Mouse (Mus musculus) heart, adult 2 months (tissue): ENCODE measurements around the gene Kalrn. TPM values are rescaled to one million over a fixed set of nuclear protein-coding genes. Genes with fewer than 3 reads are reported as not detected.

Experiments used
- DNase-seq, 2 experiments: peaks; one replicate each; pipeline ENCODE4 v3.0.0; 2021
- H3K27ac ChIP-seq: fragments of 200-600 bp; 2 replicates; pipeline ENCODE4 v1.8.1; 2022
- H3K27me3 ChIP-seq: fragments of 200-500 bp; 2 replicates; pipeline ENCODE4 v1.6.1; 2012; ENCODE audit warnings: mild to moderate bottlenecking, low read length, inconsistent platforms, mixed read lengths; ENCODE audit not compliant: control insufficient read depth, insufficient read depth
- H3K36me3 ChIP-seq: fragments of 200-500 bp; 2 replicates; pipeline ENCODE4 v1.6.1; 2012; ENCODE audit warnings: low read length, inconsistent platforms; ENCODE audit not compliant: control insufficient read depth, insufficient read depth
- H3K4me1 ChIP-seq: fragments of 200-500 bp; 2 replicates; pipeline ENCODE4 v1.6.1; 2011; ENCODE audit warnings: low read length; ENCODE audit not compliant: control insufficient read depth, insufficient read depth
- H3K4me3 ChIP-seq: fragments of 200-600 bp; 2 replicates; pipeline ENCODE4 v1.8.1; 2022
- H3K79me2 ChIP-seq: fragments of 200-500 bp; replicated peaks from 2 replicates; pipeline ENCODE4 v1.6.1; 2012; ENCODE audit warnings: mild to moderate bottlenecking, inconsistent platforms, low read length, moderate library complexity, mixed read lengths; ENCODE audit not compliant: control insufficient read depth, insufficient read depth
- H3K9ac ChIP-seq: fragments of 200-500 bp; 2 replicates; pipeline ENCODE4 v1.6.1; 2012; ENCODE audit warnings: low read depth, mild to moderate bottlenecking, control low read depth, inconsistent platforms, low read length, mixed read lengths
- CTCF ChIP-seq: fragments of 200-600 bp; IDR thresholded peaks from 2 replicates; pipeline ENCODE4 v1.8.1; 2022; ENCODE audit warnings: antibody characterized with exemption, mild to moderate bottlenecking, moderate library complexity
- EP300 ChIP-seq: fragments of 200-500 bp; IDR thresholded peaks from 2 replicates; pipeline ENCODE4 v1.6.1; 2011; ENCODE audit warnings: low read depth, low read length, control low read depth; ENCODE audit not compliant: insufficient read depth
- POLR2A ChIP-seq: fragments of 200-500 bp; IDR thresholded peaks from 2 replicates; pipeline ENCODE4 v1.6.1; 2011; ENCODE audit warnings: mild to moderate bottlenecking, low read depth, low read length, control low read depth; ENCODE audit not compliant: insufficient read depth
- WGBS: fragments of 180-500 bp; shearing (Covaris S2); methylation state at CpG from one replicate; pipeline ENCODE4 v1.1.7; 2018; 5-methylcytosine and 5-hydroxymethylcytosine counted together
- intact Hi-C: fragments of 180-260 bp; cut with DNase I; formaldehyde crosslinking; loops from one replicate; pipeline ENCODE4 v1.15.1; 2025
- polyA plus RNA-seq: library from polyadenylated mRNA; depleted of rRNA; stranded (reverse); fragments of >200 nt; gene quantifications from 2 replicates; pipeline ENCODE4 v1.2.3, GENCODE M21; 2012
- total RNA-seq, 2 experiments: library from RNA; stranded (reverse); gene quantifications; 2 replicates each; pipeline ENCODE4 v1.2.3; 2021

Kalrn gene
- total and polyA plus RNA-seq, 3 experiments, result 8.2 to 31.8 (median 26.1) TPM

GRCm38 (mm10) chr16:34417383-34417782 lies 155.9 kb downstream of the Kalrn start:
- DNase-seq, result no peak
- Histone ChIP-seq H3K79me2 (no peaks in the 10 kb centered on the region), H3K36me3 (no peaks in the 10 kb centered on the region), H3K27ac (no peak overlapping the region), H3K4me3 (no peak overlapping the region), H3K4me1 (peaks cover 9% of the 10 kb centered on the region), H3K27me3 (no peaks in the 10 kb centered on the region), H3K9ac (no peak overlapping the region)
- 91% methylated on average over 3 of the region's 3 CpGs for WGBS
- TF ChIP-seq POLR2A, result no peak
- no peak for TF ChIP-seq CTCF
- no peak for TF ChIP-seq EP300
- intact Hi-C loops, result loop anchor here (5.0 kb wide), 1 partner anchor 75 kb away; no protein-coding TSS in a partner anchor

GRCm38 (mm10) chr16:34414581-34414980 lies 158.8 kb downstream of the Kalrn start:
- H3K36me3 ChIP-seq, result no peaks in the 10 kb centered on the region
- intact Hi-C loops, result loop anchor here (5.0 kb wide), 1 partner anchor 37 kb away; no protein-coding TSS in a partner anchor
- whole genome bisulfite sequencing, result 51% methylated on average over 7 of the region's 7 CpGs
- TF ChIP-seq CTCF (no peak), EP300 (0 out of 2 replicates have a peak, but pooled peaks have one; percentile 26), POLR2A (no peak)
- H3K4me1 ChIP-seq, result peaks cover 6% of the 10 kb centered on the region
- no peak overlapping the region for H3K4me3 ChIP-seq
- H3K9ac ChIP-seq, result no peak overlapping the region
- H3K79me2 ChIP-seq, result no peaks in the 10 kb centered on the region
- H3K27me3 ChIP-seq, result no peaks in the 10 kb centered on the region
- H3K27ac ChIP-seq, result peak overlapping the region; percentile 36
- DNase-seq, result peak; percentile 66 to 71

GRCm38 (mm10) chr16:34413868-34414333 lies 159.4 kb downstream of the Kalrn start:
- H3K27ac ChIP-seq, result peak overlapping the region; percentile 36

GRCm38 (mm10) chr16:34407036-34407435 lies 166.3 kb downstream of the Kalrn start:
- H3K4me3 ChIP-seq, result no peak overlapping the region
- DNase-seq, result no peak
- no peaks in the 10 kb centered on the region for H3K4me1 ChIP-seq
- no peak overlapping the region for H3K27ac ChIP-seq
- H3K79me2 ChIP-seq, result no peaks in the 10 kb centered on the region
- H3K27me3 ChIP-seq, result no peaks in the 10 kb centered on the region
- intact Hi-C loops, result no loop called here
- 86% methylated on average over 8 of the region's 8 CpGs for WGBS
- H3K36me3 ChIP-seq, result no peaks in the 10 kb centered on the region
- no peak for TF ChIP-seq EP300
- no peak for TF ChIP-seq CTCF
- no peak for TF ChIP-seq POLR2A
- H3K9ac ChIP-seq, result no peak overlapping the region

More at GRCm38 (mm10) chr16:34413868-34414333, 159.4 kb downstream of the Kalrn start:
- no peaks in the 10 kb centered on the region for H3K27me3 ChIP-seq
- 5% methylated on average over 10 of the region's 10 CpGs for WGBS
- DNase-seq, result peak; percentile 76 to 86
- no peak for TF ChIP-seq CTCF
- TF ChIP-seq POLR2A, result no peak
- TF ChIP-seq EP300, result no peak
- no peak overlapping the region for H3K9ac ChIP-seq
- H3K4me3 ChIP-seq, result peak overlapping the region; percentile 23; the same call in 1 of the 2 replicates
- H3K36me3 ChIP-seq, result no peaks in the 10 kb centered on the region
- intact Hi-C loops, result loop anchor here (5.0 kb wide), 1 partner anchor 37 kb away; no protein-coding TSS in a partner anchor
- peaks cover 6% of the 10 kb centered on the region for H3K4me1 ChIP-seq
- H3K79me2 ChIP-seq, result no peaks in the 10 kb centered on the region

GRCm38 (mm10) chr16:34405094-34405493 lies 168.2 kb downstream of the Kalrn start:
- no peaks in the 10 kb centered on the region for H3K4me1 ChIP-seq
- TF ChIP-seq POLR2A (no peak), EP300 (no peak), CTCF (no peak)

GRCm38 (mm10) chr16:34401216-34401615 lies 172.1 kb downstream of the Kalrn start:
- no peaks in the 10 kb centered on the region for H3K36me3 ChIP-seq
- H3K27ac ChIP-seq, result no peak overlapping the region
- H3K27me3 ChIP-seq, result no peaks in the 10 kb centered on the region
- H3K4me3 ChIP-seq, result no peak overlapping the region
- DNase-seq, result no peak
- H3K79me2 ChIP-seq, result no peaks in the 10 kb centered on the region
- intact Hi-C loops, result no loop called here
- WGBS, result 43% methylated on average over 1 of the region's 1 CpGs
- H3K9ac ChIP-seq, result no peak overlapping the region
- H3K4me1 ChIP-seq, result no peaks in the 10 kb centered on the region
- TF ChIP-seq POLR2A, result no peak
- no peak for TF ChIP-seq EP300
- no peak for TF ChIP-seq CTCF

More at GRCm38 (mm10) chr16:34405094-34405493, 168.2 kb downstream of the Kalrn start:
- no peak overlapping the region for H3K9ac ChIP-seq
- no peak overlapping the region for H3K4me3 ChIP-seq
- H3K27ac ChIP-seq, result no peak overlapping the region
- no peaks in the 10 kb centered on the region for H3K36me3 ChIP-seq
- no peak for DNase-seq
- no peaks in the 10 kb centered on the region for H3K27me3 ChIP-seq
- H3K79me2 ChIP-seq, result no peaks in the 10 kb centered on the region
- intact Hi-C loops, result no loop called here
- WGBS, result 47% methylated on average over 5 of the region's 5 CpGs
